Mouse (Mus musculus) embryonic facial prominence, embryonic 13.5 days (tissue): Measurements from ENCODE around the gene H3f3b. TPM values are rescaled to one million over a fixed set of nuclear protein-coding genes. Genes with fewer than 3 reads are reported as not detected.

ENCODE experiments used
- ATAC-seq: fragments of 200-750 bp; cut with Nextera tagmentation; 2 replicates; pipeline ENCODE4 v1.8.0; 2017; ENCODE audit warnings: low read depth; ENCODE audit not compliant: insufficient number of reproducible peaks, insufficient read depth, low FRiP score, low TSS enrichment
- H3K27ac ChIP-seq: fragments of 300-500 bp; sonication (generic); 2 replicates; pipeline ENCODE4 v1.5.1; 2015; ENCODE audit warnings: moderate library complexity, mild to moderate bottlenecking, inconsistent platforms
- H3K27me3 ChIP-seq: fragments of 300-500 bp; sonication (generic); 2 replicates; pipeline ENCODE4 v1.6.1; 2015; ENCODE audit warnings: mild to moderate bottlenecking, inconsistent platforms
- H3K36me3 ChIP-seq: fragments of 300-500 bp; sonication (generic); 2 replicates; pipeline ENCODE4 v1.6.1; 2015; ENCODE audit warnings: mild to moderate bottlenecking, inconsistent platforms
- H3K4me1 ChIP-seq: fragments of 300-500 bp; sonication (generic); 2 replicates; pipeline ENCODE4 v1.6.1; 2015; ENCODE audit warnings: inconsistent platforms
- H3K4me2 ChIP-seq: fragments of 300-500 bp; sonication (generic); 2 replicates; pipeline ENCODE4 v1.6.1; 2015; ENCODE audit warnings: moderate library complexity, mild to moderate bottlenecking, inconsistent platforms
- H3K4me3 ChIP-seq: fragments of 300-500 bp; sonication (generic); 2 replicates; pipeline ENCODE4 v1.5.1; 2015; ENCODE audit warnings: mild to moderate bottlenecking, inconsistent platforms
- H3K9ac ChIP-seq: fragments of 300-500 bp; sonication (generic); 2 replicates; pipeline ENCODE4 v1.6.1; 2015; ENCODE audit warnings: mild to moderate bottlenecking, inconsistent platforms
- H3K9me3 ChIP-seq: fragments of 300-500 bp; sonication (generic); 2 replicates; pipeline ENCODE4 v1.6.1; 2016; ENCODE audit warnings: inconsistent platforms
- WGBS: fragments of 180-500 bp; shearing (Covaris S2); methylation state at CpG from one replicate; pipeline ENCODE4 v1.1.7; 2015; ENCODE audit warnings: mixed read lengths; 5-methylcytosine and 5-hydroxymethylcytosine counted together
- polyA plus RNA-seq: library from polyadenylated mRNA; unstranded; fragments of >200 nt; fragmentation: Nextera tagmentation; extraction: Ambion mirVana; gene quantifications from 2 replicates; pipeline ENCODE4 v1.2.1, GENCODE M21; 2015

Gene H3f3b
- polyA plus RNA-seq, 1 experiment from 2014 or later, result 2,264 TPM

GRCm38 (mm10) chr11:115995256-115995655, 32.5 kb downstream of the H3f3b start:
- no peaks in the 10 kb centered on the region for H3K9me3 ChIP-seq
- H3K4me1 ChIP-seq, result peaks cover 5% of the 10 kb centered on the region; the same call in 1 of the 2 replicates
- H3K4me3 ChIP-seq, result no peak overlapping the region
- no peaks in the 10 kb centered on the region for H3K36me3 ChIP-seq
- WGBS, result 93% methylated on average over 3 of the region's 3 CpGs
- H3K4me2 ChIP-seq, result no peak overlapping the region
- peaks cover 2% of the 10 kb centered on the region; the same call in 1 of the 2 replicates for H3K27me3 ChIP-seq
- no peak for ATAC-seq
- H3K9ac ChIP-seq, result no peak overlapping the region
- H3K27ac ChIP-seq, result no peak overlapping the region

GRCm38 (mm10) chr11:115992098-115992497, 35.7 kb downstream of the H3f3b start:
- no peak overlapping the region for H3K9ac ChIP-seq

GRCm38 (mm10) chr11:115989686-115990085, 38.1 kb downstream of the H3f3b start:
- ATAC-seq, result no peak
- H3K36me3 ChIP-seq, result no peaks in the 10 kb centered on the region
- no peak overlapping the region for H3K27ac ChIP-seq
- H3K27me3 ChIP-seq, result peaks cover 4% of the 10 kb centered on the region; the same call in 1 of the 2 replicates
- H3K4me2 ChIP-seq, result peak overlapping the region; percentile 39
- 30% methylated on average over 15 of the region's 15 CpGs for WGBS
- H3K9ac ChIP-seq, result peak overlapping the region; percentile 55; the same call in 1 of the 2 replicates
- no peaks in the 10 kb centered on the region for H3K9me3 ChIP-seq
- no peaks in the 10 kb centered on the region; the same call in 1 of the 2 replicates for H3K4me1 ChIP-seq
- H3K4me3 ChIP-seq, result peak overlapping the region; percentile 17

More at GRCm38 (mm10) chr11:115992098-115992497, 35.7 kb downstream of the H3f3b start:
- Histone ChIP-seq H3K4me2 (no peak overlapping the region), H3K36me3 (no peaks in the 10 kb centered on the region), H3K27me3 (peaks cover 4% of the 10 kb centered on the region; the same call in 1 of the 2 replicates), H3K27ac (no peak overlapping the region), H3K4me3 (no peak overlapping the region), H3K4me1 (no peaks in the 10 kb centered on the region; the same call in 1 of the 2 replicates), H3K9me3 (no peaks in the 10 kb centered on the region)
- WGBS, result 46% methylated on average over 4 of the region's 4 CpGs
- ATAC-seq, result no peak

- H3K4me1 ChIP-seq, result no peaks in the 10 kb centered on the region
- ATAC-seq, result no peak
- 84% methylated on average over 8 of the region's 8 CpGs for WGBS
- H3K4me3 ChIP-seq, result no peak overlapping the region
- H3K9me3 ChIP-seq, result no peaks in the 10 kb centered on the region
- no peaks in the 10 kb centered on the region for H3K36me3 ChIP-seq
- H3K27me3 ChIP-seq, result no peaks in the 10 kb centered on the region
- no peak overlapping the region for H3K9ac ChIP-seq
- H3K4me2 ChIP-seq, result no peak overlapping the region
- H3K27ac ChIP-seq, result no peak overlapping the region
Observed at GRCm38 (mm10) chr11:115983291-115983690, 44.5 kb downstream of the H3f3b start.

GRCm38 (mm10) chr11:115982472-115982871, 45.3 kb downstream of the H3f3b start:
- Histone ChIP-seq H3K9me3 (no peaks in the 10 kb centered on the region), H3K9ac (no peak overlapping the region), H3K4me3 (no peak overlapping the region), H3K27me3 (peaks cover 6% of the 10 kb centered on the region), H3K4me1 (no peaks in the 10 kb centered on the region), H3K4me2 (no peak overlapping the region), H3K27ac (no peak overlapping the region), H3K36me3 (no peaks in the 10 kb centered on the region)
- WGBS, result 92% methylated on average over 15 of the region's 15 CpGs
- no peak for ATAC-seq

- Histone ChIP-seq H3K4me3 (peak overlapping the region; percentile 50), H3K36me3 (no peaks in the 10 kb centered on the region), H3K9me3 (no peaks in the 10 kb centered on the region), H3K9ac (peak overlapping the region; percentile 69), H3K27ac (no peak overlapping the region), H3K4me1 (peaks cover 13% of the 10 kb centered on the region), H3K27me3 (peaks cover 50% of the 10 kb centered on the region), H3K4me2 (peak overlapping the region; percentile 74)
- ATAC-seq, result no peak
- WGBS, result 27% methylated on average over 12 of the region's 12 CpGs
Observed at GRCm38 (mm10) chr11:115975544-115975943, 52.2 kb downstream of the H3f3b start.

GRCm38 (mm10) chr11:115975083-115975420, 52.7 kb downstream of the H3f3b start:
- peak overlapping the region; percentile 74 for H3K4me2 ChIP-seq
- WGBS, result 3% methylated on average over 18 of the region's 18 CpGs
- H3K27ac ChIP-seq, result peak overlapping the region; percentile 11; the same call in 1 of the 2 replicates
- ATAC-seq, result peak; percentile 34; the same call in 1 of the 2 replicates
- no peaks in the 10 kb centered on the region for H3K9me3 ChIP-seq
- peak overlapping the region; percentile 50 for H3K4me3 ChIP-seq
- no peaks in the 10 kb centered on the region for H3K36me3 ChIP-seq
- peak overlapping the region; percentile 69 for H3K9ac ChIP-seq
- H3K27me3 ChIP-seq, result peaks cover 50% of the 10 kb centered on the region
- H3K4me1 ChIP-seq, result peaks cover 18% of the 10 kb centered on the region

GRCm38 (mm10) chr11:115974309-115975082, 53.3 kb downstream of the H3f3b start, which contains the start of gene Itgb4:
Gene Itgb4 (plus strand): TSS chr11:115974709.
- peak within 1 kb of the TSS; percentile 11; the same call in 1 of the 2 replicates for H3K27ac ChIP-seq
- H3K4me1 ChIP-seq, result peaks cover 24% of the 10 kb centered on the region
- peak within 1 kb of the TSS; percentile 69 for H3K9ac ChIP-seq
- H3K4me2 ChIP-seq, result peak within 1 kb of the TSS; percentile 74
- H3K9me3 ChIP-seq, result no peaks in the 10 kb centered on the region
- peak; percentile 75 for ATAC-seq
- peaks cover 50% of the 10 kb centered on the region for H3K27me3 ChIP-seq
- 10% methylated on average over 48 of the region's 58 CpGs for WGBS
- H3K4me3 ChIP-seq, result peak within 1 kb of the TSS; percentile 50
- no peaks in the 10 kb centered on the region for H3K36me3 ChIP-seq

Other genes starting within 250 kb of the H3f3b start
- 16.1 and 17.3 TPM in 2 replicates for gene Caskin2, start 214.3 kb downstream of the H3f3b start, polyA plus RNA-seq
- gene Tsen54, start 213.2 kb downstream of the H3f3b start, polyA plus RNA-seq, result 31.3 and 34.6 TPM in 2 replicates
- 8.1 and 9.5 TPM in 2 replicates for gene Llgl2, start 203.9 kb downstream of the H3f3b start, polyA plus RNA-seq
- gene Myo15b, start 169.6 kb downstream of the H3f3b start, polyA plus RNA-seq, result 0.67 and 1.0 TPM in 2 replicates
- 3.3 and 3.4 TPM in 2 replicates for gene Smim5, start 128.0 kb downstream of the H3f3b start, polyA plus RNA-seq
- gene Smim6, start 115.9 kb downstream of the H3f3b start, polyA plus RNA-seq, result 1.1 and 1.2 TPM in 2 replicates
- gene Sap30bp, start 94.7 kb downstream of the H3f3b start, polyA plus RNA-seq, result 47.0 and 53.9 TPM in 2 replicates
- gene Recql5, start 94.5 kb downstream of the H3f3b start, polyA plus RNA-seq, result 22.9 and 24.9 TPM in 2 replicates
- gene Itgb4, start 53.3 kb downstream of the H3f3b start, polyA plus RNA-seq, result 11.2 and 11.6 TPM in 2 replicates
- gene Galk1, start 15.2 kb downstream of the H3f3b start, polyA plus RNA-seq, result 169 and 189 TPM in 2 replicates
- 40.7 and 44.9 TPM in 2 replicates for gene Unk, start 2.4 kb upstream of the H3f3b start, polyA plus RNA-seq
- gene Unc13d, start 50.0 kb upstream of the H3f3b start, polyA plus RNA-seq, result 2.7 and 2.9 TPM in 2 replicates
- 48.8 and 52.0 TPM in 2 replicates for gene Wbp2, start 59.0 kb upstream of the H3f3b start, polyA plus RNA-seq
- 8.6 and 9.4 TPM in 2 replicates for gene Trim47, start 99.2 kb upstream of the H3f3b start, polyA plus RNA-seq
- 2.8 and 3.2 TPM in 2 replicates for gene Trim65, start 103.2 kb upstream of the H3f3b start, polyA plus RNA-seq
- gene Mrpl38, start 110.9 kb upstream of the H3f3b start, polyA plus RNA-seq, result 75.2 and 80.0 TPM in 2 replicates
- gene Fbf1, start 140.2 kb upstream of the H3f3b start, polyA plus RNA-seq, result 49.5 and 60.3 TPM in 2 replicates
- 59.7 and 74.1 TPM in 2 replicates for gene Ten1, start 170.9 kb upstream of the H3f3b start, polyA plus RNA-seq
- gene Acox1, start 171.1 kb upstream of the H3f3b start, polyA plus RNA-seq, result 21.4 and 24.5 TPM in 2 replicates
- gene Evpl, start 210.1 kb upstream of the H3f3b start, polyA plus RNA-seq, result 4.8 and 5.1 TPM in 2 replicates
- 95.2 and 97.5 TPM in 2 replicates for gene Srp68, start 246.3 kb upstream of the H3f3b start, polyA plus RNA-seq